Mouse (Mus musculus) erythroblast, adult 5-6 weeks (primary cell): ENCODE data around the gene Abca7. TPM values are rescaled to one million over a fixed set of nuclear protein-coding genes. Genes with fewer than 3 reads are reported as not detected.
"Not testable (repeated sequence)": the region's sequence is repeated elsewhere in the genome, so short reads cannot be mapped to it uniquely, and the experiment has no call there.

ENCODE experiments used
- ATAC-seq: replicated peaks from 2 replicates; pipeline ENCODE4 v1.8.0; 2016; ENCODE audit warnings: moderate number of reproducible peaks, mild to moderate bottlenecking, moderate TSS enrichment, inconsistent platforms; ENCODE audit not compliant: poor library complexity, low FRiP score, severe bottlenecking
- total RNA-seq, 2 experiments: library from RNA; stranded (forward) in 1 of 2; stranded (reverse) in 1 of 2; fragments of 150-400 nt in 1 of 2; fragments of 200-764, 138-1000 nt in 1 of 2; gene quantifications; 2 replicates each; pipeline versions ENCODE4 v1.2.3 to v1.2.4; 2015 to 2017; ENCODE audit warnings: low replicate concordance in 2 of 2

Abca7 gene
- 14.4 and 18.2 TPM in 2 replicates for total RNA-seq (2015; ENCODE audit: low replicate concordance)
- 19.4 and 27.7 TPM in 2 replicates for total RNA-seq (2017; ENCODE audit: low replicate concordance)

- peak; percentile 84 for ATAC-seq
Measured at GRCm38 (mm10) chr10:79996272-79997033, at the start of gene Abca7. Gene Abca7, plus strand, starts transcription at chr10:79996494.

DNA sequence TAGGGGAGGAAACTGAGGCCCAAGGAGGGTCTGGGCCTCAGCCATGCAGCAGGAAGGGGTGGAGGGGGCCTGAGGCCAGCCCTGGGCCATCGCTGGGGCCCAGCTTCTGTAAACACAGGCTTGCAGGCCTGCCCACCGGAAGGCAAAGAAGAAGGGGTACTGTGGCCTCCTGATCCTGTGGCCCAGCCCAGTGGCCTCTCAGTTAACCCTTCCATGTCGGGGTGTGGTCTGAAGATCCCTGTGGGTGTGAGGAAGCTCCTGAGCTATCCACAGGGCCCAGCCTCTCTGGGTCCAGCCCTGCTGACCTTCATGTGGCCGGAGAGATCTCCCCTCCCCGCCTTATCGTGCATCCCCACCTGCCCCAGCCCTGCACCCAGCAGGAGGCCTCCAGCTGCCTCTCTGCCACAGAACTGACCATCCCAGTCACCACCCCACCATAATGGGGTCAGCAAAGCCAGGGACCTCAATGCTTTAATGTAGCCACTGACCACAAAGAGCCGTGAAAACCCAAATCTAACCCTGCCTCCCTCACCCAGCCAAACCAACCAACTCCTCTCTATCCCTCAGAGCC is 49.5 kb upstream of the Abca7 start:
- no peak for ATAC-seq

GRCm38 (mm10) chr10:79947502-79947901 is 48.8 kb upstream of the Abca7 start:
- no peak for ATAC-seq

DNA sequence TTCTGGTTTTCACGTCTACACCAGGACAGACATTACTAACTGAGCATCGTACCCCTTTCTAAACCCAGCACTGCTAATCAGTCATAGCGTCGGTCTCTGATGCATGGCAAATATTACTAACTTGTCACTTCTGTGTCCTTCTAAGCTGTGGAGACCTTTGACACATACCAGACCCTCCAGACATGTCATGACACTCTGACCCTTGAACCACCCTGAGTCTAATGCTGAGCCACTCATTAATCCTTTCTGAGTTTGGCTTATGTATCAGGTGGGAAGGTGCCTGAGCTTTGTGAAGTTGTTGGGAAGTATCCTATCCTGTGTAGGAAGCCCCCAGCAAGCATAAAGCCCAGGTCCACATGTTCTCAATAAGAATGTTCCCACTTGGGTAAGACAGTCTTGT is 46.4 kb upstream of the Abca7 start:
- ATAC-seq: no peak

DNA sequence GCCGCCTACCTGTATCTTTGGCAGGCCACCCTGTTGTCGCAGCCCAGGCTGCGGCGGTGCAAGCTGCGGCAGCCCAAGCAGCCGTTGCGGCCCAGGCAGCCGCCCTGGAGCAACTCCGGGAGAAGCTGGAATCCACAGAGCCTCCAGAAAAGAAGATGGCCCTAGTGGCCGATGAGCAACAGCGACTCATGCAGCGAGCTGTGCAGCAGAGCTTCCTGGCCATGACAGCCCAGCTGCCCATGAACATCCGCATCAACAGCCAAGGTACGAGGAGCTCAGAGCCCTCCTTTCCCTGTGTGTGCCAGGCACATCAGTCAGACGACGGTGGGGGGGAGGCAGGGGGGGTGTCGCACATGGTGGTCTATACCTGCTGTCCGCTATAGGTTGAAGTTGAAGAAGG is 45.6 kb upstream of the Abca7 start:
- ATAC-seq: no peak

DNA sequence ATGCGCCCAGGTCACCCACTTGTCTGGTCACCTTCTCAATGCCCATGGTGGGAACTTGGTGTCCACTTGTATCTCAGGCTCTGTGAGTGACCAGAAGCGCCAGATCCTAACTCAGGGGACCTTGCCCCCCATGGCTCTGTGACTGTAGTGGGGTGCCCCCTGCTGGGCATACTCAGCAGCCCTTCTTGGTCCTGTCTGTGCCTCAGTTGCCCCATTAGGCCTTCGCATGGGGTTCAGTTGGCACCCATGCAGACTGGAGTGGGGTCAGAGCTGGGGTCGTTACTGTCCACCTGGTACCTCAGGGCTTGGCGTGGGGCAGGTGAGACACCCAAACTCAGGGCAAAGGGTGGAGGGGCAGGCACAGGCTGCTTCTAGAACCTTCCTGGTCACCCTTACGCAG is 42.3 kb upstream of the Abca7 start:
- 0 out of 2 replicates have a peak, but pooled peaks have one; percentile 28 for ATAC-seq

- ATAC-seq: no peak
Measured at GRCm38 (mm10) chr10:79955691-79956090, 40.6 kb upstream of the Abca7 start.

GRCm38 (mm10) chr10:79956643-79957154 is 39.6 kb upstream of the Abca7 start:
- no peak for ATAC-seq

DNA sequence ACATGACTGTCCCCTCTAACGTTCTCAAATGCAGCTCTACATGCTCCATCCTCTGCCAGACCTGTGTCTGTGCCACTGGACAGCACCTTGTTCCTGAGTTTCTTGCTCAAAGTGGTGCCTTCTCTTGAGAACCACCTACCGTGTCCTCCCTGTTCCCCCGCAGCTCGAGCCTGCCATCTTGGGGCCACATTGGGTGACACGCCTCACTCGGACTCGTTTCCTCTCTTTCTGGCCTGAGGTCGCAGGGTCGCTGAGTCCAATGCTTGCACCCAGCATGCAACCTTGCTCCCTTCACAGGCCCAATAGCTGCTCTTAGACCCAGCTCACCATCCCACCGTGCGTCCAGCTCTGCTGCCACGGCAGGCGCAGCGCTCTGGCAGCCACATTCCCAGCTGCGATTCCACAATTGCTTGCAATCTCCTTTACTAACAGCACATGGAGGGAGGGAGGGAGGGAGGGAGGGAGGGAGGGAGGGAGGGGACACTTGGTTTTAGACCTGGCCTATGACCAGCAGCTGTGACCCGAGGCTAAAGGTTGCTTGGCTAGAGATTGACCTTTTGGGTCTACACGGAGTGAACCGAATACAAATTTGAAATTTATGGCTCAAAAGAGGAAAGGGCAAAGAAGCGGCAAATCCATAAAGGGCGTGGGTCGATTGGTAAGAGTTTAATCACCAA is 38.0 kb upstream of the Abca7 start:
- ATAC-seq: peak; percentile 39

DNA sequence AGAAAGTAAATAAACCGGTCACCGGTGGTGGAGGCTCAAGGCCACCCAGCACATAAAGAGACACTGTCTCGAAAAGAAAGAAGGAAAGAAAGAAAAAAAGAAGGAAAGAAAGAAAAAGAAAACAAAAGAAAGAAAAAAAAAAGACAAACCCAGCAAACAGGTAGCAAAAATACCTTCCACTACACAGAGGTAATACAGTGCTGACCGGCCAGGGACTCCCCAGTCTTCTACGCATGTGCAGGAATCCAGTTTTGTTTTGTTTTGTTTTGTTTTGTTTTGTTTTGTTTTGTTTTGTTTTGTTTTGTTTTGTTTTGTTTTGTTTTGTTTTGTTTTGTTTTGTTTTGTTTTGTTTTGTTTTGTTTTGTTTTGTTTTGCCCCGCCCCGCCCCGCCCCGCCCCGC is 36.9 kb upstream of the Abca7 start:
- not testable (repeated sequence) for ATAC-seq

DNA sequence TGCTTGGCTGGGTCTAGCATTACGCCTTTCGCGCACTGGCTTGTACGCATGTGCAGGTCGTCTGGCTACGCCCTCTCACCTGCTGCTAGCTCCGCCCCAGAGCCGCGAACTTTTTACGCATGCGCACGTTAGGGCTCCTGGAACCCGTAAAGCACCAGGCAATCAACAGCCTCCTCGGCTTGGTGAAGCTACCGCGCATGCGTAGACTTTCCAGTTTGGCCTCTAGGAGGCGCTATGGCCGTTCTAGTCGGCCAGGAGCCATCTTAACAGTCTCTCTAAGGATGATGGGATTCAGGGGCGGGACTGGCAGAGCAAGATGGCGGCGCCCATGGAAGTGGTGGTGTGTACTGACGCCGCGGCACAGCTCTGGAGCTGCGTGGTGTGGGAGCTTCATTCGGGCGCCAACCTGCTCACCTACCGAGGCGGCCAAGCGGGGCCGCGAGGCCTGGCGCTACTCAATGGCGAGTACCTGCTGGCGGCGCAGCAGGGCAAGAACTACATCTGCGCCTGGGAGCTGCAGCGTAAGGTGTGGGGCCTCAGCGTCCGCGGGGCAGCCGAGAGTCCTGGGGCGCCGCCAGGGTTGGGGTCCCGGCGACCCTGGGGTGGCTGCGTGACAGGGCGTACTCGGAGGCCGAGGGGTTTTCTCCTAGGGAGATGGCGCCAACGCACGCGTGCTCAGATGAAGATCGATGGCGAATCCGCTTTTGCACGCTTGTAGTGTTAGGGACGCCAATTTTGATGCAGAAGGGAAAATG is 36.3 kb upstream of the Abca7 start, which contains the start of gene Wdr18:
Wdr18 (plus strand) TSS at position 306 of the 755 bp plus-strand sequence.
- peak; percentile 90 for ATAC-seq

GRCm38 (mm10) chr10:79960671-79961294 is 35.5 kb upstream of the Abca7 start:
- no peak for ATAC-seq

DNA sequence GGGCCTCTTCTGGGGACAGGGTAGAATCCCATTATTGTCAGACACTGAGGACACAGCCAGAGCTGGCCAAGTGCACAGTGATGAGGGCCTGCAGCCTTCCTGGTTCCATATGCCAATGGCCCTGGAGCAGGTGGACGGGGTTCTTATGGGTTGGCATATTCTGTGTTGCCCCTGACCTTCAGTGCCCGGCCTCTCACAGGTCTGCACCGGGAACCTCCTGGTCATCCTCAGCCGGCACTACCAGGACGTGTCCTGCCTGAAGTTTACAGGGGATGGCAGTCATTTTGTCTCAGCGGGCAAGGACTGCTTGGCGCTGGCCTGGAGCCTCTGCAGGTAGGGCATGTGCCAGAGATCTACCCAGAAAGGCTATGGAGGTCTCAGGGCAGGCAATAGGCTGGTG is 31.6 kb upstream of the Abca7 start:
- no peak for ATAC-seq

- no peak for ATAC-seq
Measured at GRCm38 (mm10) chr10:79965325-79965724, 31.0 kb upstream of the Abca7 start.

DNA sequence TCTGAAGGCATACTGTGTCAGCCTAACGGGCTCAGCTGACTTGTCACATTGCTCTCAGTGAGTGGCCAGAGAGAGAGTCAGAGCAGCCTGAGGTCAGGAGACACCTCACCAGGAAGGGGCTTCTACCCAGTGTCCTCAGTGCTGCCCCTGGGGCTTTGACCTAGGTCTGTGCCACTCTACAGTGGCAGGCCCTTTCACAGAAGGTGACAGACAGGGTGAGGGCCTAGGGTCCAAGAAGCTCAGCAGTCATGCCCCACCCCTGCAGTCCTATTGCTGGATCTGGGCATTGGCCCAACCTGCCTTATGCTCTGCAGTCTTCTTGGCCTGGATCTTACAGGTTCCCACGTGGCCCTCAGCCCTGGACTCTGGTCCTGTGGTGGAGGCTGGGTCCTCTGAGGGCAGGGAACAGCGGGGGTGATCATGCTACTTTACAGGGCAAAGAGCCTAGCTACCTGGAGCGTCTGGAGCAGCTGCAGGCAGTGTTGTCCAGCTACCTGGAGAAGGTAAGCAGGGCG is 29.4 kb upstream of the Abca7 start:
- ATAC-seq: no peak

GRCm38 (mm10) chr10:79968181-79968580 is 28.1 kb upstream of the Abca7 start:
- no peak for ATAC-seq

DNA sequence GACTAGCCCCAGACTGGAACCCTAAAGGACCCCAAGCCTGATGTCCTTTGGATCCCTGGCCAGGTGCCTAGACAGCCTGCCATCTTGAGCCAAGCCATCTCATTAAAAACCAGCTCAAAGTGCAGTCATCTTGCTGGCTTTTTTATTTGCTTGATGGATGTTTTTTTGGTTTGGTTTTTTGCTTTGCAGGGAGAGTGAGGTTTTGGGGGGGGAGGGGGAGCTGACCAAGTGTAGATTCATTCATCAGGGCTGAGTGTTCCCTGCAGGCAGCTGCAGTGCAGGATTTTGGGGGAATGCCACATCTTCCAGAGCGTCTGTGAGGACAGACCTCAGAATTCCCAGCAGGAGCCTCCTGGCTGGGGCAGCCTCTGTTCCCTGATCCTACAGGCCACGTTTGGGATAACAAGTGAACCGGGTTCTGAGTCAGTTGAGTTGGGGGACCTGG is 27.1 kb upstream of the Abca7 start:
- no peak for ATAC-seq

GRCm38 (mm10) chr10:79970415-79971182 is 25.7 kb upstream of the Abca7 start, which contains the start of gene Grin3b:
Gene Grin3b, plus strand, starts transcription at chr10:79970715.
- ATAC-seq: no peak

- no peak for ATAC-seq
Measured at GRCm38 (mm10) chr10:79971183-79971497, 25.2 kb upstream of the Abca7 start.
